Mouse (Mus musculus): ENCODE measurements around the gene Flt3. TPM values are rescaled to one million over a fixed set of nuclear protein-coding genes. Genes with fewer than 3 reads are reported as not detected.

Gene Flt3
- total RNA-seq, 2 experiments from 2014 or later = 4.7 to 5.3 TPM

DNA sequence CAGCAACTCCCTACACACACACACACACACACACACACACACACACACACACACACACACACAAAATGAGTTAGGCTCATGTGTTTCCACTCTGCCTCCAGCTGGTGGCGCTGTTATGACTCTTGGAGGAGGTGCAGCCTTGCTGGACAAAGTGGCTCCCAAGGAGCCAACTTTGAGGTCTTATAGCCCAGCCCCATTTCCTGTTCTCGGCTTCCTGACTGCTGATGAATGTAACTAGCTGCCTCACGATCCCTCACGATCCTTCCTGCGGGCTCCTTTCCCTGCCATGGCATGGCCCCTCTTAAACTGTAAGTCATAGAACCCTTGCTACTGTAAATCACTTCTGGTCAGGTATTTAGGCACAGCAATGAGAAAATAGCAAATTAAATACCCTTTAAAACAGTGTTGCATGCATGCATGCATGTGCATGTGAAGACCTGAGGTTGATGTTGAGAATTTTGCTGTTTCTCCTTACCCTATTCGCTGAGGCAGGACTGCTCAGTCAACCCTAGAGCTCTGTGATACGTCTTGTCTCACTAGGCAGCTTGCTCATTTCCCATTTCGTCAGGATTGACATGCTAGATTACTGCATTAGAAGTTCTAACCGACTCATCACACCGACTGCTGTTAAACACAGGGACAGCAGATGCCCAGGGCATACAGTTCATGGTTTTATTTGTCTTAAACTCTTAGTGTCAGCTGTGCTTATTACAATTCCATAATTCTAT, 18.3 kb upstream of the Flt3 start:
- intact Hi-C loops (cut with DNase I) = no loop called here
- no peak for DNase-seq (ENCODE audit: low spot score in 2 of 2)

DNA sequence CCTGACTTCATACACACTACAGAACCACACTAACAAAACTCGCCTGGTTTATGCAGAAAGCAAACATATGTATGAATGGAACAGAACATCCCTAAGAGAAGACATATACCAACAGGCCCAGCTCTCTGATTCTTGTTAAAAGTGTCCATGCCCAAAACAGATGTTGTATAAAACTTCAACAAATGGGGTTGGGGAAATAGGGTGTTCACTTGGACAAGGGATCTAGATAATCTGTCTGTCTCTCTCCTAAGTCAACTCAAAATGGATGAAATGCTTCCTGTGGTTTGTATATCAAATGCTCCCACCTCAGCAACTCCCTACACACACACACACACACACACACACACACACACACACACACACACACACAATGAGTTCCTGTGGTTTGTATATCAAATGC, 17.7 kb upstream of the Flt3 start:
- DNase-seq (ENCODE audit: low spot score in 2 of 2) = no peak
- intact Hi-C loops (cut with DNase I) = no loop called here

DNA sequence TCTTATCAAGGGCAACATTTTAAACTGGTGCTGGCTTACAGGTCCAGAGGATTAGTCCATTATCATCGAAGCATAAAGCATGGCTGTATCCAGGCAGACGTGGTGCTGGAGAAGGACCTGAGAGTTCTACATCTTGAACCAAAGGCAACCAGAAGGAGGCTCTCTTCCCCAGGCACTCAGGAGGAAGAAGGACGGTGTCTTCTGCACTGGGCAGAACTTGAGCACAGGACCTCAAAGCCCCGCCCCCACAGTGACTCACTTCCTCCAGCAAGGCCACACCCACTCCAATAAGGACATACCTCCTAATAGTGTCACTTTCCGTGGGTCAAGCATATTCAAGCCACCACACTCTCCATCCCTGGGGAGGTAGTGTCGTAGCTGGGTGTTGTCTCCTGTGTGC, 10.3 kb upstream of the Flt3 start:
- intact Hi-C loops (cut with DNase I) = no loop called here
- DNase-seq (ENCODE audit: low spot score in 2 of 2) = no peak

DNA sequence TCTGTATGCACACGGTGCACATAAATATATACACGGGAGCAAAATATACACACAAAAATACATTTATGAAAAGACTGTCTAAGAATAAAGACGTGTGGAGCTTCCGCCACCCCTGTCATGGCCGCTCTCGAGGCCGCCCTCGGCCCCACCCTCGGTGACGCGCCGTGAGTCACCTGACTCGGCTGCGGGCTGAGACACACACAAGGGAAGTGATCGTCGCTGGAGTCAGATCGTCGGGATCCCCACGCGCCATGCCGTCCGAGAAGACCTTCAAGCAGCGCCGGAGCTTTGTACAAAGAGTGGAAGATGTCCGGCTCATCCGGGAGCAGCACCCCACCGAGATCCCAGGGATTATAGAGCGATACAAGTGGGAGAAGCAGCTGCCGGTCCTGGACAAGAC, 8.4 kb upstream of the Flt3 start:
- intact Hi-C loops (cut with DNase I) = loop anchor here (10.0 kb wide), 1 partner anchor 536 kb away; no protein-coding TSS in a partner anchor
- no peak for DNase-seq (ENCODE audit: low spot score in 2 of 2)

DNA sequence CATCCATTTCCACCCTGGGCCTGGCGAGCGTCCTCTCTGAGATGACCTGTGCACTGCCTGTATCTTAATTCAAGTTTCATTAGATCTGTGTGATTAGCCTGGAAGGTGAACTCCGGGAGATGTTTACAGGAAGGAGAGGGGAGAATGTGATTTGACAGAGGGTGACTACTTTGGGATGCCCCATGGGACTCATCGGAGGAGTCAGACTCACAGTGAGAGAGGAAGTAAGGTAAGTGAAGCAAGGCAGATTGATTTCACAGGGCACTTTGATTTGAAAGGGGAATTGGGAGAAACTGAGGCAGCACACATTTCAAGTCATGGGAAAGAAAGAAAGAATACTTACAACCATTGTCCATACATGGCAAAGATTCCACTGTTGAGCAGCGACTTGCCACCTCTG, 5.8 kb upstream of the Flt3 start:
- DNase-seq (ENCODE audit: low spot score in 2 of 2) = no peak
- intact Hi-C loops (cut with DNase I) = loop anchor here (10.0 kb wide), 1 partner anchor 539 kb away; no protein-coding TSS in a partner anchor

DNA sequence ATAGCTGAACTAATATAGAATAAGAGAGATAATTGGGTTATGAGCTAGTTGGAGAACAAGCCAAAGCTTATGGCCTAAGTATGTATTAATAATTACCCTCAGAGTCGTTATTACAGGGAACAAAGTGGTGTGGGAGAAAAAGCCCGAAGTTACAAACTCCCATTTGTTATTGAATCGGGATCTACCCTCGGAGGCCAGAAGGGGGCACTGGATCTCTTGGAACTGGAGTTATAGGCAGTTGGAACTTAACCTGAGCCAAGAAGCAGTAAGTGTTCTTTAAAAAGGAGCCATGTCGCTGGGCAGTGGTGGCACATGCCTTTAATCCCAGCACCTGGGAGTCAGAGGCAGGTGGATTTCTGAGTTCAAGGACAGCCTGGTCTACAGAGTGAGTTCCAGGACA, 2.2 kb upstream of the Flt3 start:
- DNase-seq (ENCODE audit: low spot score in 2 of 2) = peak in 1 of 2 experiments; percentile 60

DNA sequence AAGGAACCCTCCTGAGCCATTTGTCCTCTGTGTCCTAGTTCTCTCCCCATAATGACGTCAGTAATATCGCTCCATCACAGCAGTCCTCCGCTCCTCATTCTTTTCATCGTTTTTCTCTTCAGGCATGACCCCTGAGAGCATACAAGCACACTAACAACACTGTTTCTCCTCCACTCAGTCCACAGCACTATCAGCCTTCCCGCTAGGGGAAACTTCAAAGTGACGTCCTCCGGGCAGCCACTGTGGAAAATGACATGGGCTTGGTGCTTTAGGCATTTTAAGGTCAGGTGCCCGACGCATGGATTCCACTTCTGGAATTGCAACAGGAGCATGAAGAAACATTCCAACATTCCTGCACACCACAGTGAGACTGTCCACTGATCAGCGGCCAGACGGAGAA, 735 bp upstream of the Flt3 start:
- intact Hi-C loops (cut with DNase I) = loop anchor here (5.0 to 10.0 kb wide), 2 partner anchors 446 to 544 kb away; no protein-coding TSS in a partner anchor
- no peak for DNase-seq (ENCODE audit: low spot score in 2 of 2)

More for the DNA sequence above, 2.2 kb upstream of the Flt3 start:
- intact Hi-C loops (cut with DNase I) = loop anchor here (5.0 to 10.0 kb wide), 2 partner anchors 445 to 542 kb away; no protein-coding TSS in a partner anchor

DNA sequence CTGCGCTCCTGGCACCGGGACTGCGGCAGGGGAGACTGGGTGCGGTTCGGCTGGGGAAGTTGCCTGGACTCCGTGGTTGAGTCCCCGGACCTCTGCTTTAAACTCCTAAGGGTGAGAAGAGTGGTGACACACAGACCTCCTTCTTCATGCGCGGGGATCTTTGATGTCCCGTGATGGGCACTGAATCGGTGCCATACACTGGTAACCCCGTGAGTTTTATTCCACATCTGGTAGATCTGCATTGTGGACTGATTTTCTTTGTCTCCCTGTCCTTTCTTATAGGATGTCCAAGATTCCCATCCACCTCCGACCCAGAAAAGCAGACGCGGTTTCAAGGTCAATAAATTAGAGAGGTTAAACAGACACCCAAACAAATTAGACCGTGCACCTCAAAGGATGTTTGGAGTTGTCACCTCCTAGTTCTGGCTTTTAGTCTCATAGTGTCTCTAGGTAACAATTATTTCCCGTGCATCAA, 253 bp upstream of the Flt3 start:
- DNase-seq (ENCODE audit: low spot score in 2 of 2) = no peak
- intact Hi-C loops (cut with DNase I) = loop anchor here (5.0 to 10.0 kb wide), 2 partner anchors 447 to 544 kb away; no protein-coding TSS in a partner anchor

DNA sequence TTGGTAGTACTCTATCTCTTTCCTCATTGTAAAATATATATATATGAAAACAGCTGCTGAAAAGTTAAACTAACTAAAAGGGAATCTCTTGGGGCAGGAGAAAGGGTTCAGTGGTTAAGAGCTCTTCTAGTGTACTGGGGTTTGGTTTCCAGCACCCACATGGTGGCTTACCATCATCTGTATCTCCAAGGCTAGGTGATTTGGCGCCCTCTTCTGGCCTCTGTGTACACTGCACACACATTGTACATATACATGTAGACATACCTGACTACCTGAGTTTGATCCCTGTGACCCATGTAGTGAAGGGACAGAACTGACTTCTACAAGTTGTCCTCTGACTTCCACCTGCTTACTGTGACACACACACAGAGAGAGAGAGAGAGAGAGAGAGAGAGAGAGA, 5.2 kb downstream of the Flt3 start:
- intact Hi-C loops (cut with DNase I) = no loop called here

DNA sequence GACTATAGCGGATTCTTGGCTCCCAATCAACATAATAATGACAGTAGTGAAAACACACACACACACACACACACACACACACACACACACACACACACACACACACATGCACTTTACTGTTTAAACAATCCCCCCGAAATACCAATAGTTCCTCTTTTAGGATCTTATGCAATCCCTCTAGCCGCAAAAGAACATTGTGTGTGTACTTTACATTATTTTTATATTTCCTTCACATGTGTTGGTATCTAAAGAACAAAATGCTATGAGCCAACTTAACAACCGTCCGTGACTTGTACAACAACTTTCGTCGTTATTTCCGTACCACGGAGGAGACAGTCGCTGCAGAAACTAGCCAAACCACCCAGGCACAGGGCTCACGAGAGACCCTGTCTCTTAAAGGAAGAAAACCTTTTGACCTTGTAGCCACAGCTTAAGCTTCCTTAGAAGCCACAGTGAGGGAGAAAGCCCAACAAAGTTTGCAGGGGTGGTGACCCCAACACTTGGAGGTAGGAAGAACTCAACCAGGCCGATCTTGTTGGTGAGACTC, 7.5 kb downstream of the Flt3 start:
- intact Hi-C loops (cut with DNase I) = no loop called here
- peak; percentile 16 to 36 for DNase-seq (ENCODE audit: low spot score in 2 of 2)

More for the DNA sequence above, 5.2 kb downstream of the Flt3 start:
- no peak for DNase-seq (ENCODE audit: low spot score in 2 of 2)

DNA sequence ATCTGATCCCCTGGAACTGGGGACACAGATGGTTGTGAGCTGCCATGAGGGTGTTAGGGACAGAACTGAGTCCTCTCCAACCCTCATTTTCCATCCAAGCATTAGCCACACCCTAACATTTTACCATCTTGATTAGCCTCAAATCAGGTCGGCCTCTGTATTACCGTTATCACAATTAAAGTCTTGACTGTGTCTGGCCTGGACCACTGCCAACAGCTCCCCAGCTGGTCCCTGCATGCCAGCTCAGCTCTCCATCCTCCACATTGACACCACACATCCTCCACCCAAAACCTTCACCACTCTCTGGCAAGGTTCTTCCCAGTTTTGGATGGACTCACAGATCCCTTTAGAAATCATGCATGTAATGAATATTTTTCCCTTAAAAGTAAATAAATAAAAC, 9.5 kb downstream of the Flt3 start:
- no peak for DNase-seq (ENCODE audit: low spot score in 2 of 2)
- intact Hi-C loops (cut with DNase I) = no loop called here

DNA sequence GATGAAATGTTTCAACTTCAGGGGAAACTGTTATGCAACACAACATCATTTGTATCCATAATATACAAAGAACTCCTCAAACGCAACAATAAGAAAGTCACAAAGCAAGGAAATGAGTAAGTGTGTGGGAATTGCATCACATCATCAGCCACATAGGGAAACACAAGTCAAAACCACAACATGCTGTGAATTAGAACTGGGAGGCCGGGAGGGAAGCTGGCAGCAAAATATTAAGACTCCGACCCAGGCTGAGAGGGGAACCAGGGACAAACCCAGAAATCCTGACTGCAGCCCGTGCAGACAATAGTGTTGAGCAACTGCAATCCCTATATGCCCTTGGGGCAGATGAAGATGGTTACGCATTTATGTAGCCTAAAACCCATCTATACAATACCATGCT, 11.2 kb downstream of the Flt3 start:
- intact Hi-C loops (cut with DNase I) = no loop called here
- no peak for DNase-seq (ENCODE audit: low spot score in 2 of 2)

DNA sequence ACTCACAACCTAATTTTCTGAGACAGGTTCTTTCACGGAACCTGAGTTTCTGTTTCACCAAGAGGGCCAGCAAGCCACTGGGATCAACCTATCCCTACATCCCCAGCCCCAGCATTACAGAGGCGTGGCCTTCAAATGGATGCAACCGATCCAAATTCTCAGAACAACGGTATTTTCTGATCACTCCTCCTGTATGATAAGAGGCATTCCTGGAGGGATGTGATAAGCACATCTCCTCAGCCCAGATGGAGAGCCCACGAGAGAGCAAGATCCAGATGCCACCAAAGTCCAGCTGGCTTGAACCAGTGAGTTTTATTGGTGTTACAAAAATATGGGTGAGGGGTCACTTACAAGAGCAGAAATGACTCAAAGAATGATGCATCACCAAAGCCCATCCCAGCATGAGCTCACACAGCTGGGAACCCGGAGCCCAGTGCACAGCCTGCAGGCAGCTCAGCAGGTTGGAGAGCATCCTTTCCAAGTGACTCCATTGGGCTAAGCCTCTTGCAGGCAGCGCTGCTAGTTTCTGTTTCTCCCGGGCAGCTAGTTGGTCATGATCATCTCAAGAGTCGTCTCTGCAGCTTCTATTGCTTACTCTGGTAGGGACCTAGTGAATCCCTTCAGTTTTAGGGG, 11.8 kb downstream of the Flt3 start:
- no peak for DNase-seq (ENCODE audit: low spot score in 2 of 2)
- intact Hi-C loops (cut with DNase I) = no loop called here

DNA sequence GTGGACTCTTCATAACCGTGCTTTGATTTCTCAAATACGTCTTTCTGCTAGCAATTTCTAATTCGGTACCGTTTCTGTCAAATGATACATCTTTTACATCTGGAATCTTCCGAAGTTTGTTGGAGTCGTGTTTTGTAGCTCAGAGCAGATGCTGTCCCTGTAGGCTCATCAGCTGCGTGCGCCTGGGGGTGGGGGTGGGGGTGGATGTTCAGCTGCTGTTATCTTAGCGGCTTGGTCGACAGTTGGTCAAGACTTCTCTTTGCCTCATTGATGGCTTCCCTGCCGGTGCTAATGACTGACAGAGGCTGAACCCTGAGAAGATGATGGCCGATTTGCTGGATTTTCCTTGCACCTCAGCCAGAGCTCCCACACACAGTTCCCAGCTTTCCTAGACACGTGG, 13.4 kb downstream of the Flt3 start:
- intact Hi-C loops (cut with DNase I) = no loop called here
- no peak for DNase-seq (ENCODE audit: low spot score in 2 of 2)

DNA sequence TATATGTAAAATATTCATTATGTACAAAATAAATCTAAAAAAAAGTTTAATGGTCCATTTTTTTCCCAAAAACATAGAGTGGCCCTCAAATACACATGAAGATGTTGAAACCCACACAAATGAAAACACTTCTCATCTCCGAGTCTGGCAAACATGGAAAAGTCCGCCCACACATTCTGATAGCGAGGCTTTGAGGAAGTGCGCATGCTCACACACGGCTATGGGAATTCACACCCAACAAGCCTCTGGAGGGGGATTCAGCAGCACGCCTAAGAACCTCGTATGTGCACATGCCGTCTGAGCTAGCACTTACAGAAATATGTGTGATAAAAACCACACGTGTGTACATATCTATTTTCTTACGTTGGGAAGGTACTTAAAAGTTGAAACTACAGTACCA, 18.9 kb downstream of the Flt3 start:
- peak; percentile 26 to 51 for DNase-seq (ENCODE audit: low spot score in 2 of 2)
- intact Hi-C loops (cut with DNase I) = no loop called here

DNA sequence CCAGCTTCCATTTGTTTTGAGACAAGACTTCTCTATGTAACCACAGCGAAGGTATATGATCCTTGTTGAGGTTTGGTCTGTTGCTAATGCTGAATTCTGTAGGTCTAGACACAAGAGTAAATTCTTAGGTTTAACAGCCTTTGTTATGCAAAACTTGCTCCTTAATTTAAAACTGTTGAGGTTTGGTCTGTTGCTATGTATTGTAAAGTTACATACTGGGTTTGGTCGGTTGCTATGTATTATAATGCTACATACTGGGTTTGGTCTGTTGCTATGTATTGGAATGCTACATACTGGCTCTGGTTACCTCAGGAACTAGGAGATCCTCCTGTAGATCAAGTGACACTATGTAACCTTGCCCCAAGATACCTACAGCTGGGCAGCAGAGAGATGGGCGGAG, 20.8 kb downstream of the Flt3 start:
- intact Hi-C loops (cut with DNase I) = no loop called here
- no peak for DNase-seq (ENCODE audit: low spot score in 2 of 2)

DNA sequence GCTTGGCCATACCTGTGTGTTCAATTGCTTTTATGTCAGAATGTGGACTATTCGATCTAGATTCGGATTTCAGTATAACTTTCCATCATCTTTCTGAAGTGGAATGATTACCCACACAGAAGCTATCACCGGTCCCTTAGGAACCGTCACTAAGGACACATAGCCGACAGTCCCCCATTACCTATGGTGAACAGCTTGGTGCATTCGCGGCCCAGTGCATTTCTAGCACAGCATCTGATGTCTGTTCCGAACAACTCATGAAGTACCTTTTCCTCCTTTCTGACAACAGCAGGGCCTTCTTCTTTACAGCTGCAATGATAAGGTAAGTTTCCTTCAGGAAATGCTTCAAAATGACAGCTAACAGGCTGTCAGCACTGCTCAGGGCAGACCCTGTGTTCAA, 30.0 kb downstream of the Flt3 start:
- intact Hi-C loops (cut with DNase I) = no loop called here
- DNase-seq (ENCODE audit: low spot score in 2 of 2) = no peak

DNA sequence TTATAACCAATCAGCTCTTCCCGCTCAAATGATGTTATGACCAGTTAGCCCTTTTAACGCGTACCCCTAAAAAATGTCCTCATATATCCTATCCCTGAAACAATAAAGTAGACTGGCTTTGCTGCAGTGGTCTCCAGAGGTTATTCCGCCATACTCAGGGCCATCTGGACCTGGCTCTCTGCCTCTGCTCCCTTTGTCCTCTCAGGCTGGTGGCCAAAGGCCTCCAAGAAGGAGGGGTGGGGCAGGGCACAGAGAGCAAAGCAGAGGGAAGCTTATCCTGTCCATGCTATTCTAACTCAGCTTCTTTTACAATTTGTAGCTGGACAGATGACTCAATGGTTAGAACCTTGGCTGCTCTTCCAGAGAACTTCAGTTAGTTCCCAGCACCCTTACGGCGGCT, 32.1 kb downstream of the Flt3 start:
- no peak for DNase-seq (ENCODE audit: low spot score in 2 of 2)
- intact Hi-C loops (cut with DNase I) = no loop called here

DNA sequence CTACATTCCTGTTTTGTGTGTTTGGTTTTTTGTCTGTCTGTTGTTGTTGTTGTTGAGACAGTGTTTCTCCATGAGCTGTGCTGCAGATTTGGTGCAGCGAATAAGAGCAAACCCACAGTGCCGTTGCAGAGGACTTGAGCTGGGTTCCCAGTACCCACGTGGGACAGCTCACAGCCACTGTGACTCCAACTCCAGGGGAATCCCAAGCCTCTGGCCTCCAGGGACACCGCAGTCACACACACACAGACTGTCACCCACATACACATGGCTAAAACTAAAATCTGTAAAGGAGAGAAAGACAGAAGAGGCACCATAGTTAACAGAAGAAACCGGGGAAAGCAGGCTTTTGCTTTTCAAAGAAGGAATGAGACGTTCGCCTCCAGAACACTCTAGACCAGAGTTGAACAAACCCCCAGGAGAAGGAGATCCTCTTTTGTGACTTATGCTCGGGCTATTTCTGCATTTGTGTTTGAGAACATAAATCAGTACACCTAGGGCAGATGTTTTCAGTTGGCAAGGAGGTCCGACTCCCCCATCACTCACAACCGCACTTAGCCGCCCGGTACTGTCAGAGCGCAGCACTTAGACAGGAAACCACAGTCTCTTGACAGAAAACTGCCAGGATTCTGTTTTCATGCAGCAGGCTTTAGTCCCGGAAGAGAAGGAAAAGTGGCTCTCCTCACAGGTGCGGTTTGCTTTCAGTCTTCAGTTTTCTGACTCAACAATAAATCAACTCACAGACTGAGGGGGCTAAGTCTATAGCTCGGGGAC, 34.1 kb downstream of the Flt3 start:
- intact Hi-C loops (cut with DNase I) = no loop called here
- no peak for DNase-seq (ENCODE audit: low spot score in 2 of 2)

DNA sequence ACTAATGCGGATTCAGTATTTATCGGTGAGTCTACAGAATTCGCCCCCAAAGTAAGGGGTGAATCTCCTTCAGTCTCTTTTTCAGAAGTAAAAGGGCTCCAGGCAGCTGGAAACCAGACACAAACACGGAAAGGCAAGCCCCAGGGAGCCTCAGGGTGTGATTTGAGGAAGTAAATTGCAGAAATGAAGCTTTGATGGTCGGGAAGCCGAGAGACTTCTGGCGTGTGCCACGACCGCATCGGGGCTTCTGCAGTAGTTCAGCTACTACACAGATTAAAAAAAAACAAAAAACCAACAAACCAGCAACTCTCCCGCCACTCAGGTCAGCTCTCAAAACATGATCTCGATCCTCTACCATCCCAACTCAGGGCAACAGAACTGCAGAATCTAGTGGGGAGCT, 37.2 kb downstream of the Flt3 start:
- intact Hi-C loops (cut with DNase I) = no loop called here

More for the DNA sequence above, 37.2 kb downstream of the Flt3 start:
- DNase-seq (ENCODE audit: low spot score in 2 of 2) = peak in 1 of 2 experiments; percentile 16
